Mouse (Mus musculus): ENCODE data around the gene Kcnc4. TPM values are rescaled to one million over a fixed set of nuclear protein-coding genes. Genes with fewer than 3 reads are reported as not detected.

Kcnc4 gene
- polyA plus RNA-seq, 2 experiments, result not detected

- Histone ChIP-seq H3K9me3 (ENCODE audit: control insufficient read depth, low read length) (no peaks in the 10 kb centered on the region), H3K27ac (no peak overlapping the region), H3K4me3 (ENCODE audit: insufficient read depth in 1 of 2, low read depth in 2 of 2, low read length in 2 of 2) (no peak overlapping the region), H3K4me2 (ENCODE audit: low read depth) (no peak overlapping the region), H3K27me3 (ENCODE audit: control insufficient read depth, insufficient read depth, low read length) (no peaks in the 10 kb centered on the region), H3K9ac (replicated peaks) (no peak overlapping the region), H3K4me1 (replicated peaks; ENCODE audit: control insufficient read depth in 2 of 2, insufficient read depth in 2 of 2, low read length in 1 of 2) (no peaks in the 10 kb centered on the region), H3K36me3 (replicated peaks; ENCODE audit: control insufficient read depth, insufficient read depth, low read depth) (no peaks in the 10 kb centered on the region)
- ATAC-seq (ENCODE audit: insufficient read depth) (no peak), DNase-seq (ENCODE audit: low read depth in 3 of 3, low spot score in 3 of 3) (peak in 1 of 3 experiments; percentile 7)
- WGBS (ENCODE audit: insufficient replicate concordance), result 20% methylated on average over 6 of the region's 6 CpGs
- TF ChIP-seq EP300 (IDR thresholded peaks at IDR 0.05; ENCODE audit: low read depth), result no peak
- peak; percentile 97 for TF ChIP-seq CTCF (IDR thresholded peaks at IDR 0.05; ENCODE audit: low read depth)
These were observed 12.8 kb upstream of the Kcnc4 start for GRCm38 (mm10) chr3:107472198-107472597.

GRCm38 (mm10) chr3:107469059-107469458, 9.7 kb upstream of the Kcnc4 start:
- WGBS (ENCODE audit: insufficient replicate concordance), result 52% methylated on average over 4 of the region's 4 CpGs
- Histone ChIP-seq H3K4me1 (replicated peaks; ENCODE audit: control insufficient read depth in 2 of 2, insufficient read depth in 2 of 2, low read length in 1 of 2) (no peaks in the 10 kb centered on the region), H3K4me2 (ENCODE audit: low read depth) (no peak overlapping the region), H3K36me3 (replicated peaks; ENCODE audit: control insufficient read depth, insufficient read depth, low read depth) (no peaks in the 10 kb centered on the region), H3K9ac (replicated peaks) (no peak overlapping the region), H3K9me3 (ENCODE audit: control insufficient read depth, low read length) (no peaks in the 10 kb centered on the region), H3K27ac (no peak overlapping the region), H3K4me3 (ENCODE audit: insufficient read depth in 1 of 2, low read depth in 2 of 2, low read length in 2 of 2) (no peak overlapping the region), H3K27me3 (ENCODE audit: control insufficient read depth, insufficient read depth, low read length) (no peaks in the 10 kb centered on the region; the same call in 1 of the 2 replicates)
- no peak for DNase-seq (ENCODE audit: low read depth in 3 of 3, low spot score in 3 of 3)
- TF ChIP-seq EP300 (IDR thresholded peaks at IDR 0.05; ENCODE audit: low read depth) (no peak), CTCF (IDR thresholded peaks at IDR 0.05; ENCODE audit: low read depth) (no peak)
- no peak for ATAC-seq (ENCODE audit: insufficient read depth)

GRCm38 (mm10) chr3:107468106-107468505, 8.8 kb upstream of the Kcnc4 start:
- DNase-seq (ENCODE audit: low read depth in 3 of 3, low spot score in 3 of 3), result no peak
- no peak for TF ChIP-seq CTCF (IDR thresholded peaks at IDR 0.05; ENCODE audit: low read depth)
- no peak for TF ChIP-seq EP300 (IDR thresholded peaks at IDR 0.05; ENCODE audit: low read depth)
- no peaks in the 10 kb centered on the region; the same call in 1 of the 2 replicates for H3K27me3 ChIP-seq (ENCODE audit: control insufficient read depth, insufficient read depth, low read length)
- WGBS (ENCODE audit: insufficient replicate concordance), result 80% methylated on average over 11 of the region's 11 CpGs
- H3K27ac ChIP-seq, result no peak overlapping the region
- no peaks in the 10 kb centered on the region for H3K9me3 ChIP-seq (ENCODE audit: control insufficient read depth, low read length)
- no peak for ATAC-seq (ENCODE audit: insufficient read depth)
- no peaks in the 10 kb centered on the region for H3K36me3 ChIP-seq (replicated peaks; ENCODE audit: control insufficient read depth, insufficient read depth, low read depth)
- H3K9ac ChIP-seq (replicated peaks), result no peak overlapping the region
- H3K4me2 ChIP-seq (ENCODE audit: low read depth), result no peak overlapping the region
- H3K4me1 ChIP-seq (replicated peaks; ENCODE audit: control insufficient read depth in 2 of 2, insufficient read depth in 2 of 2, low read length in 1 of 2), result no peaks in the 10 kb centered on the region
- no peak overlapping the region for H3K4me3 ChIP-seq (ENCODE audit: insufficient read depth in 1 of 2, low read depth in 2 of 2, low read length in 2 of 2)

- no peak for DNase-seq (ENCODE audit: low read depth in 3 of 3, low spot score in 3 of 3)
- TF ChIP-seq EP300 (IDR thresholded peaks at IDR 0.05; ENCODE audit: low read depth) (no peak), CTCF (IDR thresholded peaks at IDR 0.05; ENCODE audit: low read depth) (peak; percentile 75)
- ATAC-seq (ENCODE audit: insufficient read depth), result no peak
- Histone ChIP-seq H3K4me3 (ENCODE audit: insufficient read depth in 1 of 2, low read depth in 2 of 2, low read length in 2 of 2) (no peak overlapping the region), H3K27me3 (ENCODE audit: control insufficient read depth, insufficient read depth, low read length) (peaks cover 6% of the 10 kb centered on the region), H3K9ac (replicated peaks) (no peak overlapping the region), H3K27ac (no peak overlapping the region), H3K36me3 (replicated peaks; ENCODE audit: control insufficient read depth, insufficient read depth, low read depth) (no peaks in the 10 kb centered on the region), H3K4me1 (replicated peaks; ENCODE audit: control insufficient read depth in 2 of 2, insufficient read depth in 2 of 2, low read length in 1 of 2) (no peaks in the 10 kb centered on the region), H3K9me3 (ENCODE audit: control insufficient read depth, low read length) (no peaks in the 10 kb centered on the region), H3K4me2 (ENCODE audit: low read depth) (no peak overlapping the region)
- 5% methylated on average over 6 of the region's 6 CpGs for WGBS (ENCODE audit: insufficient replicate concordance)
These were observed 7.2 kb upstream of the Kcnc4 start for GRCm38 (mm10) chr3:107466577-107466976.

GRCm38 (mm10) chr3:107462160-107462559, 2.8 kb upstream of the Kcnc4 start:
- WGBS (ENCODE audit: insufficient replicate concordance), result 17% methylated on average over 5 of the region's 5 CpGs
- H3K4me3 ChIP-seq (ENCODE audit: insufficient read depth in 1 of 2, low read depth in 2 of 2, low read length in 2 of 2), result no peak overlapping the region
- TF ChIP-seq CTCF (IDR thresholded peaks at IDR 0.05; ENCODE audit: low read depth), result peak; percentile 89
- TF ChIP-seq EP300 (IDR thresholded peaks at IDR 0.05; ENCODE audit: low read depth), result no peak
- H3K9me3 ChIP-seq (ENCODE audit: control insufficient read depth, low read length), result no peaks in the 10 kb centered on the region
- H3K4me1 ChIP-seq (replicated peaks; ENCODE audit: control insufficient read depth in 2 of 2, insufficient read depth in 2 of 2, low read length in 1 of 2), result no peaks in the 10 kb centered on the region
- peaks cover 50% of the 10 kb centered on the region for H3K27me3 ChIP-seq (ENCODE audit: control insufficient read depth, insufficient read depth, low read length)
- DNase-seq (ENCODE audit: low read depth in 3 of 3, low spot score in 3 of 3) (peak in 2 of 3 experiments; percentile 7 to 9), ATAC-seq (ENCODE audit: insufficient read depth) (no peak)
- H3K9ac ChIP-seq (replicated peaks), result no peak overlapping the region
- no peaks in the 10 kb centered on the region for H3K36me3 ChIP-seq (replicated peaks; ENCODE audit: control insufficient read depth, insufficient read depth, low read depth)
- H3K27ac ChIP-seq, result no peak overlapping the region
- no peak overlapping the region for H3K4me2 ChIP-seq (ENCODE audit: low read depth)
